Mouse (Mus musculus) hindbrain, embryonic 14.5 days (tissue): ENCODE data around the gene Ccnyl1. TPM values are rescaled to one million over a fixed set of nuclear protein-coding genes. Genes with fewer than 3 reads are reported as not detected.

ENCODE experiments used
- ATAC-seq: fragments of 200-750 bp; cut with Nextera tagmentation; 2 replicates; pipeline ENCODE4 v1.8.0; 2017; ENCODE audit warnings: moderate number of reproducible peaks, mild to moderate bottlenecking, moderate TSS enrichment, moderate library complexity; ENCODE audit not compliant: low FRiP score
- DNase-seq: peaks from one replicate; pipeline ENCODE4 v3.0.0-alpha.2; 2015; ENCODE audit warnings: low spot score
- H3K27ac ChIP-seq: fragments of 300-500 bp; sonication (generic); 2 replicates; pipeline ENCODE4 v1.5.1; 2014; ENCODE audit warnings: mild to moderate bottlenecking, moderate library complexity
- H3K27me3 ChIP-seq: fragments of 300-500 bp; sonication (generic); 2 replicates; pipeline ENCODE4 v1.6.1; 2014; ENCODE audit warnings: mild to moderate bottlenecking, low read length, mixed read lengths; ENCODE audit not compliant: control insufficient read depth, insufficient read depth
- H3K36me3 ChIP-seq: fragments of 300-500 bp; sonication (generic); replicated peaks from 2 replicates; pipeline ENCODE4 v1.6.1; 2014; ENCODE audit not compliant: control insufficient read depth, insufficient read depth
- H3K4me1 ChIP-seq: fragments of 300-500 bp; sonication (generic); replicated peaks from 2 replicates; pipeline ENCODE4 v1.6.1; 2014; ENCODE audit warnings: antibody characterized with exemption, low read length, mixed read lengths; ENCODE audit not compliant: control insufficient read depth, insufficient read depth
- H3K4me2 ChIP-seq: fragments of 300-500 bp; sonication (generic); replicated peaks from 2 replicates; pipeline ENCODE4 v1.6.1; 2014; ENCODE audit warnings: mild to moderate bottlenecking, moderate library complexity
- H3K4me3 ChIP-seq: fragments of 300-500 bp; sonication (generic); replicated peaks from 2 replicates; pipeline ENCODE4 v1.5.1; 2014; ENCODE audit warnings: mild to moderate bottlenecking, low read length
- H3K9ac ChIP-seq: fragments of 300-500 bp; sonication (generic); 2 replicates; pipeline ENCODE4 v1.6.1; 2014
- H3K9me3 ChIP-seq: fragments of 300-500 bp; sonication (generic); 2 replicates; pipeline ENCODE4 v1.6.1; 2016; ENCODE audit warnings: low read length; ENCODE audit not compliant: control insufficient read depth
- WGBS: fragments of 180-500 bp; shearing (Covaris S2); extraction: QIAGEN DNeasy Blood & Tissue Kit; methylation state at CpG from one replicate; pipeline ENCODE4 v1.1.7; 2014; 5-methylcytosine and 5-hydroxymethylcytosine counted together
- polyA plus RNA-seq: library from polyadenylated mRNA; unstranded; fragments of >200 nt; fragmentation: Nextera tagmentation; extraction: Ambion mirVana; gene quantifications from 2 replicates; pipeline ENCODE4 v1.2.1, GENCODE M21; 2014

Ccnyl1 gene
- polyA plus RNA-seq, 1 experiment from 2014 or later: 7.6 TPM

DNA sequence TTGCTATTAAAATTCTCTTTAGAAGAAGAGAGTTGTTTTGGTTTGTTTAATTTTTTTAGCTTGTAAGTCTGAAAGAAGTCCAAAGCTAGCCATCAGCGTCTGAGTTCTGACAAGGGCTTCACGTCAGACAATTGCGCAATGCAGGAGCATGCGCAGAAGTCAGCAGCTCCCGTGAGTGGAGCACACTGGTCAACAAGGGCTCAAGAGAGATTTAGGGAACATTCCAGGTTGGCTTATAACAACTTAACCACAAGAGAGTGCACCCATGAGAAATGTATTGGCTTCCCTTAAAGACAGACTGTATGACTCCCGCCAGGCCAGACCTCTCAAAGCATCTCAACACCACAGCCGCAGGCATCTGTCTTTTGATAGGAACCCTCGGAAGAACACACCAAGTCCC is 62.9 kb downstream of the Ccnyl1 start:
- Histone ChIP-seq H3K27me3 (no peaks in the 10 kb centered on the region), H3K9me3 (no peaks in the 10 kb centered on the region), H3K4me1 (no peaks in the 10 kb centered on the region), H3K4me2 (no peak overlapping the region), H3K27ac (no peak overlapping the region), H3K36me3 (no peaks in the 10 kb centered on the region), H3K4me3 (no peak overlapping the region), H3K9ac (no peak overlapping the region)
- no peak for DNase-seq
- 89% methylated on average over 8 of the region's 8 CpGs for WGBS
- ATAC-seq: no peak

DNA sequence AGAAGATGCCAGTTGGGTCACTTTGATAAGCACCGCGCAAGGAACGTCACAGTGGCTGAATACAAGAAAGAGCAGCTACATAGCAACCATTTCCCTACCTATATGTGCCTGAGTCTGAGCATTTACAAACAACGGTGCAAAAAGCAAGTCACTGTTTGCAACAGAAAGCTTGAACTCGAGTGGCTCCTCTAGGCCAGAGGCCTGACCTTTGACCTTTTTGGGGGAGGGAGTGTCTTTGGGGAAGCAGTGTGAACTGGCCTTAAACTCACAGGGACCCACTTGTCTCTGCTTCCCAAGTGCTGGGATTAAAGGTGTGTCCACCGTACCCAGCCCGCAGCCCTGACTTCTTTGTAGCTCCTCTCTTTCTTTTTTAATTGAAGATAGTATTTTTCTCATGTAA is 63.4 kb downstream of the Ccnyl1 start:
- ATAC-seq: no peak
- no peak overlapping the region for H3K27ac ChIP-seq
- no peak overlapping the region for H3K9ac ChIP-seq
- no peaks in the 10 kb centered on the region for H3K9me3 ChIP-seq
- no peaks in the 10 kb centered on the region for H3K36me3 ChIP-seq
- H3K4me3 ChIP-seq: no peak overlapping the region
- H3K4me1 ChIP-seq: no peaks in the 10 kb centered on the region
- WGBS: 76% methylated on average over 7 of the region's 7 CpGs
- no peaks in the 10 kb centered on the region for H3K27me3 ChIP-seq
- no peak for DNase-seq
- no peak overlapping the region for H3K4me2 ChIP-seq

DNA sequence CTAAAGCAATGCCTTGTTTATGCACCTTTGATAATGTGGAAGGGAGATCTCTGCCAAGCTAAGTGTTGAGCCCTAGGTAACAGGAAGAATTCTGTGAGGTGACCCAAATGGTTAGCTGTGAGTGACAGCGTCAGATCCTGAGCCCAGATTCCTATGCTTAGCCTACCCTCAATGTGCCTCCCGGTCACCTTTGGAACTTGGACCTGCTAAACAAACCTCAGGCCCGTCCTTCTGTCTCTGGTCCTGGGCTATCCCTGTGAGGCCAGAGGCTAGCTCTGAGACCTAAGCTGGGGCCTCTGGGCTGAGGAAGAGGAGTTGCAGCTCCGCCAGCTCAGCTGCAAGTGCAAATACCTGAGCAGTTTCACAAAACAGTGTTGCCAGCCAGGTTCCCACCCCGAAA is 64.4 kb downstream of the Ccnyl1 start:
- no peaks in the 10 kb centered on the region for H3K4me1 ChIP-seq
- H3K4me2 ChIP-seq: no peak overlapping the region
- ATAC-seq (no peak), DNase-seq (no peak)
- H3K4me3 ChIP-seq: no peak overlapping the region
- H3K9me3 ChIP-seq: no peaks in the 10 kb centered on the region
- H3K36me3 ChIP-seq: no peaks in the 10 kb centered on the region
- no peak overlapping the region for H3K9ac ChIP-seq
- 91% methylated on average over 5 of the region's 5 CpGs for WGBS
- no peak overlapping the region for H3K27ac ChIP-seq
- H3K27me3 ChIP-seq: no peaks in the 10 kb centered on the region

DNA sequence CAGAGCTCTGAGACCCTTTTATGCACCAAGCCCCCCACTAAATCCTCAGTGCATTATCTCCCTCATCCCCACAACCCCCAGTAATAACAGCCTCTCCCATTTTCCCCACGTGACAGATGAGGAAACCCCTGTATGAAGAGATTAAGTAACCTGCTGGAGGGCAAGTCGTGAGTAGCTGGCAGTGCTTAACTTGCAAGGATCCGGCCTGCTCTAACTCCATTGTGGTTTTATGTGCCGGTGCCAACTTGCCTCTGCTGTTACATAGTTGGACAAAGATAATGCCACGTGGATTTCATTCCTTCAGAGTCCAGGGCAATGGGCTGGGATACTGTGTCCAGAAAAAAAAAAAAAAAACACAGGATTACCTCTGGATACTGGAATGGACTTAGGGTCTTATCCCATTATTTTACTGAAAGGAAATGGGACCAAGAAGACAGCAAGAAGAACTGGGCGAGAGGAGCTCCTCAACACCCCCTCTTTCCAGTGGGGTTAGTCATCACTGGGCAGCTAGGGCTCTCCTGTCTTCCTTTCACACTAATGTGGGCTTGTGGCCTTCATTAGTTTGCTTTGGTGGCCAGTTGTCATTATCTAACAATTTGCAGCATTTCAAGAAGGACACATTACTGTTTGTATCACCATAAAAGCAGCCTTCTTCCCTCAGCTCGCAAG is 65.8 kb downstream of the Ccnyl1 start:
- 74% methylated on average over 7 of the region's 7 CpGs for WGBS

DNA sequence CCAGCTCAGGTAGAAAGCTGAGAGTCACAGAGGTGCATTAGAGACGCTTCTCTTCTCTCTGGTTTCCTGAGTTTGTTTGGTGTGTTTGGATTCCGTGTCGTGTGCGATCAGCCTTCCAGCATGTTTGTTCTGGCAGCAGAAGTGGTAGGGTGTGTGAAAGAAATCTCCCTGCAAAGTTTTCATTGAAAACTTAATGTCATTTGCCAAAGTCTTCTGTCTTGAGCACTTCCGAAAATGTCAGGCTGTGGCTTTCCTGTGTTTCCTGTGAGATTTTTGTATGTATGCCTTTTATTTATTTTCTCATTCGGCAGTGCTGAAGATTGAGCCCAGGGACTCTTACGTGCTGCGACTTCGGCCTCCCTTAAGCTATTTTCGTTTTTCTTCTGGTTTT is 66.4 kb downstream of the Ccnyl1 start:
- H3K36me3 ChIP-seq: no peaks in the 10 kb centered on the region
- no peaks in the 10 kb centered on the region for H3K27me3 ChIP-seq
- no peak overlapping the region for H3K9ac ChIP-seq
- no peaks in the 10 kb centered on the region for H3K9me3 ChIP-seq
- no peaks in the 10 kb centered on the region for H3K4me1 ChIP-seq
- no peak overlapping the region for H3K4me2 ChIP-seq
- DNase-seq (no peak), ATAC-seq (no peak)
- H3K4me3 ChIP-seq: no peak overlapping the region
- no peak overlapping the region for H3K27ac ChIP-seq
- 79% methylated on average over 10 of the region's 10 CpGs for WGBS

More for the DNA sequence above, 65.8 kb downstream of the Ccnyl1 start:
- Histone ChIP-seq H3K4me1 (no peaks in the 10 kb centered on the region), H3K27me3 (no peaks in the 10 kb centered on the region), H3K9ac (no peak overlapping the region), H3K9me3 (no peaks in the 10 kb centered on the region), H3K36me3 (no peaks in the 10 kb centered on the region), H3K27ac (no peak overlapping the region), H3K4me2 (no peak overlapping the region), H3K4me3 (no peak overlapping the region)
- DNase-seq: no peak
- ATAC-seq: no peak

DNA sequence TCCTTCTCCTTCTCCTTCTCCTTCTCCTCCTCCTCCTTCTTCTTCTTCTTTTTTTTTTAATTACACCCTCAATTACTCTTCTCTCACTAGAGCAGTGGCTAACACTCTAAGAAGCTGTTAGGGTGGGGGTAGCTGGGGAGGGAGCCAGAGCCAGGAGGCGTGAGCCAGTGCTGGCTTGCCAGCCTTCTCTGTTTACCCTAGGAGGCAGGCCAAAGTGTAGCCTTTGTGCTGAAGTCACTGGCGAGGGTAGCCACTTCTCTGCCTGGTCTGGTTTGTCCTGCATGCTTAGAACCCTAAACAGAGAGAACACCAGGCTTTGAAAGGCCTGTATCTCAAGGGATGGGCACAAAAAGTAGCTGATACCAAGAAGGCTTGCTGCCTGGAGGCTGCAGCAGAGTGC is 67.0 kb downstream of the Ccnyl1 start:
- Histone ChIP-seq H3K4me3 (no peak overlapping the region), H3K9me3 (no peaks in the 10 kb centered on the region), H3K9ac (no peak overlapping the region), H3K36me3 (no peaks in the 10 kb centered on the region), H3K4me1 (no peaks in the 10 kb centered on the region), H3K4me2 (no peak overlapping the region), H3K27ac (no peak overlapping the region), H3K27me3 (no peaks in the 10 kb centered on the region)
- 39% methylated on average over 2 of the region's 2 CpGs for WGBS
- ATAC-seq (no peak), DNase-seq (no peak)

DNA sequence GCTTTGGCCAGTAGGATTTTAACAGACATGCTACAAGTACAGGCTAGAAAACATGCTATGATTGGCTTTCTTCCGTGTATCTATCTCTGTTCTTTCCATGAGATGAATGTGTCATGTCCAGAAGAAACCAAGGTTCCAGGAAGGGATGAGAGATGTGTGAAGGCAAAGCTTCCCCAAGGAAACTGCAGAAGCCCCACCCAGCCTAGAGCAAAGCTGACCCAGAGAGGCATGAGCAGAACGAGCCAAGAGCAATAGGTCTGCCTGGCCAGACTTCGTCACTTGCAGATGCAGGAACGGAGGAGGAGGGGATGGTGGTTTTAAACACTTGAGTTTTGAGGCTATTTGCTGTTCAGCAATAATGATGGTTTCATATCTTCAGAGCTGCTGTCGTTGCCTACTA is 67.5 kb downstream of the Ccnyl1 start:
- ATAC-seq (no peak), DNase-seq (no peak)
- no peaks in the 10 kb centered on the region for H3K4me1 ChIP-seq
- no peak overlapping the region for H3K9ac ChIP-seq
- H3K27ac ChIP-seq: no peak overlapping the region
- H3K4me3 ChIP-seq: no peak overlapping the region
- no peak overlapping the region for H3K4me2 ChIP-seq
- H3K27me3 ChIP-seq: no peaks in the 10 kb centered on the region
- H3K36me3 ChIP-seq: no peaks in the 10 kb centered on the region
- WGBS: 91% methylated on average over 5 of the region's 5 CpGs
- H3K9me3 ChIP-seq: no peaks in the 10 kb centered on the region

DNA sequence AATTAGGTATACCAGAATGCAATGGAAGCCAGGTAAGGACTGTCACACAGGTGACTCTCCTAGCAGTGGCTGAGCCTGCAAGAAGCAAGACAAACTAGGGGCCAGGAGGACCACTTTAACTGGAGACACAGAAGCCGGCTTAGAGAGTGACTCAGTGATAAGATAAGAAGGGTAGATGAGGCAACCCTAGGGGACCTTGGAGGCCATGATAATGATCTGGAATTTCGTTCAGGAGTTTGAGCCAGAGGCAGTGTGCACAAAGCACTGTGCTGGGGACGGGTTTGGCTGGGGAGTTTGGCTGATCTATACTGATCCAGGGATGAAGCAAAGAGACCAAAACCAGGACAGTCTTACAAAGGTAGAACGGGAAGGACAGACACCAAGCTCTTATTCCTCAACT is 71.4 kb downstream of the Ccnyl1 start:
- Histone ChIP-seq H3K4me3 (no peak overlapping the region), H3K4me1 (no peaks in the 10 kb centered on the region), H3K27ac (no peak overlapping the region), H3K9me3 (no peaks in the 10 kb centered on the region), H3K9ac (no peak overlapping the region), H3K4me2 (no peak overlapping the region), H3K36me3 (no peaks in the 10 kb centered on the region), H3K27me3 (no peaks in the 10 kb centered on the region)
- ATAC-seq (no peak), DNase-seq (no peak)
- WGBS: 89% methylated on average over 4 of the region's 4 CpGs

DNA sequence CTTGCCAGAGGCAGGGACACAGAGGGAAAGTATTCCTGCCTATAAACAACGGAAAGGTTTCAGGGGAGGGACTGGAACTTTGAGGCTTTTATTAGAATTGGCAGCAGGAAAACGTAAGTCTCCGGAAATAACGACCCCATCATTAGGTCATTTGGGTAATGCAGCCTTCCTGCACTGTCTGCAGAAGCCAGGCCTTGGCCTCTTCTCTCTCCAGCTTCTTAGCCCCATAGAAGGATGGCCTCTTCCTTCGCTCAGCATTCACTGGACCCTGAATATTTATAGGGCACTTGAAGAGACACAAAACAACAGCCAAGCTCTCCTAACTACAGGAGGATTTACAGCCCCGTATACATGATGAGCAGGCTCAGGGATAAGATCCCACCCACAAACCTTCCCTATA is 79.9 kb downstream of the Ccnyl1 start:
- DNase-seq: no peak
- H3K9ac ChIP-seq: no peak overlapping the region
- WGBS: 72% methylated on average over 6 of the region's 6 CpGs

DNA sequence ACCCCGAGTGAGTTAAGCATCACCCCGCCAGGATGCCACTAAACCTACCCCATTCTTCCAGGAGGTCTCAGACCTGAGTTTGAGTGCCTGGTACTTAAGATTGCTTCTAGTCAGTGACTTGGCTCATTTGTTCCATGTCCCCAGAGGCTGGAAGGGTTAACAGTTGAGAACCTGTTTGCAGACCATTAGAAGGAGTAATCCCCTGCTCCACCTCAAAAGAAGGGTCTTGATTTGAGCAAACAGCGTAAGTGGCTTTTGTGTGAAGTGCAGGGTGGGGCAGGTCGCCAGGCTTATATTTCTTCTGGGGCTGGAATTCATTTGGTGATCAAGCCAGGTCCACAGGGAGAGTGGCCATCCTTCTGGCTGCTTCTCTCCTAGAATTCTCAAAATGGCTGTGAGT is 83.0 kb downstream of the Ccnyl1 start:
- 84% methylated on average over 4 of the region's 4 CpGs for WGBS
- no peak for ATAC-seq
- H3K27ac ChIP-seq: no peak overlapping the region
- H3K9ac ChIP-seq: no peak overlapping the region
- H3K27me3 ChIP-seq: no peaks in the 10 kb centered on the region
- H3K4me1 ChIP-seq: no peaks in the 10 kb centered on the region
- H3K9me3 ChIP-seq: no peaks in the 10 kb centered on the region
- no peak overlapping the region for H3K4me3 ChIP-seq
- no peak for DNase-seq
- no peak overlapping the region for H3K4me2 ChIP-seq
- no peaks in the 10 kb centered on the region for H3K36me3 ChIP-seq

More for the DNA sequence above, 79.9 kb downstream of the Ccnyl1 start:
- Histone ChIP-seq H3K27me3 (no peaks in the 10 kb centered on the region), H3K36me3 (no peaks in the 10 kb centered on the region), H3K4me1 (no peaks in the 10 kb centered on the region), H3K4me3 (no peak overlapping the region), H3K27ac (no peak overlapping the region), H3K4me2 (no peak overlapping the region), H3K9me3 (no peaks in the 10 kb centered on the region)
- ATAC-seq: no peak
